Mouse (Mus musculus) right cerebral cortex, postnatal 14 days (tissue): ENCODE measurements at regions not wholly inside any gene's neighbourhood (a gene's known extent, or its start where the extent isn't known, plus 50 kb on each side); places are given as distances from the start of the nearest gene placed in this dataset.

Experiments
- DNase-seq: peaks from one replicate; pipeline ENCODE4 v3.0.0; 2022

GRCm38 (mm10) chr1:128723843-128724242 lies 131.8 kb upstream of the Cxcr4 start:
- no peak for DNase-seq

GRCm38 (mm10) chr1:128722061-128722471 lies 130.0 kb upstream of the Cxcr4 start:
- DNase-seq = no peak

- no peak for DNase-seq
Measured at GRCm38 (mm10) chr1:128714843-128715242, 122.8 kb upstream of the Cxcr4 start.

- no peak for DNase-seq
Measured at GRCm38 (mm10) chr1:128712876-128713275, 120.8 kb upstream of the Cxcr4 start.

- DNase-seq = no peak
Measured at GRCm38 (mm10) chr1:128711121-128711520, 119.0 kb upstream of the Cxcr4 start.

- no peak for DNase-seq
Measured at GRCm38 (mm10) chr1:128707747-128708146, 115.7 kb upstream of the Cxcr4 start.

- no peak for DNase-seq
Measured at GRCm38 (mm10) chr1:128706167-128706566, 114.1 kb upstream of the Cxcr4 start.

GRCm38 (mm10) chr1:128705071-128705503 lies 113.0 kb upstream of the Cxcr4 start:
- no peak for DNase-seq

GRCm38 (mm10) chr1:128701326-128701725 lies 109.2 kb upstream of the Cxcr4 start:
- DNase-seq = no peak

GRCm38 (mm10) chr1:128697962-128698361 lies 105.9 kb upstream of the Cxcr4 start:
- DNase-seq = no peak

- no peak for DNase-seq
Measured at GRCm38 (mm10) chr1:128695936-128696335, 103.8 kb upstream of the Cxcr4 start.

- no peak for DNase-seq
Measured at GRCm38 (mm10) chr1:128692799-128693198, 100.7 kb upstream of the Cxcr4 start.

- no peak for DNase-seq
Measured at GRCm38 (mm10) chr1:128692313-128692712, 100.2 kb upstream of the Cxcr4 start.

GRCm38 (mm10) chr1:128687236-128687927 lies 95.3 kb upstream of the Cxcr4 start:
- DNase-seq = no peak

GRCm38 (mm10) chr1:128685467-128686137 lies 93.5 kb upstream of the Cxcr4 start:
- no peak for DNase-seq

GRCm38 (mm10) chr1:128682942-128683341 lies 90.8 kb upstream of the Cxcr4 start:
- no peak for DNase-seq

- DNase-seq = no peak
Measured at GRCm38 (mm10) chr1:128681261-128681660, 89.2 kb upstream of the Cxcr4 start.

GRCm38 (mm10) chr1:128680538-128680937 lies 88.4 kb upstream of the Cxcr4 start:
- DNase-seq = no peak

- no peak for DNase-seq
Measured at GRCm38 (mm10) chr1:128680012-128680411, 87.9 kb upstream of the Cxcr4 start.

- DNase-seq = no peak
Measured at GRCm38 (mm10) chr1:128679005-128679980, 87.2 kb upstream of the Cxcr4 start.

GRCm38 (mm10) chr1:128675538-128675937 lies 83.4 kb upstream of the Cxcr4 start:
- no peak for DNase-seq

- no peak for DNase-seq
Measured at GRCm38 (mm10) chr1:128672306-128672705, 80.2 kb upstream of the Cxcr4 start.

- DNase-seq = no peak
Measured at GRCm38 (mm10) chr1:128671495-128671894, 79.4 kb upstream of the Cxcr4 start.
